ENCODE assay signal across 30 mouse cellular contexts in genomic region chr10:13071031-13071430, GRCm38 (mm10). TPM values are rescaled to one million over a fixed set of nuclear protein-coding genes. Genes with fewer than 3 reads are reported as not detected.
A peak's percentile ranks its signal among the peaks of the same experiment; 100 is the strongest.
DNase-seq lines count a peak whose midpoint lies in the region; ATAC-seq and TF ChIP-seq lines count a peak whose summit lies in the region.
"Had no signal": no experiment of that assay in that cellular context is flagged by ENCODE, and none has a peak within 500 bp of the region (broad histone marks: within the 10 kb centered on the region; RNA-seq: fewer than 3 reads in every experiment).

No protein-coding gene starts in this region.

- peak; percentile 24; the same call in 1 of the 2 replicates for TF ChIP-seq CTCF in liver, postnatal 0 days (IDR thresholded peaks at IDR 0.05; ENCODE audit: low read depth)
- TF ChIP-seq CTCF in stomach, postnatal 0 days (IDR thresholded peaks at IDR 0.05; ENCODE audit: low read depth): peak; percentile 26; the same call in 1 of the 2 replicates

- H3K9ac ChIP-seq in liver, postnatal 0 days (replicated peaks): no peak overlapping the region
- no peak overlapping the region for H3K9ac ChIP-seq in liver, embryonic 11.5 days (ENCODE audit: low read depth, low read length)
- no peak overlapping the region for H3K9ac ChIP-seq in ES-E14 (ENCODE audit: insufficient read depth, low read depth, low read length, poor library complexity, severe bottlenecking)
- no peak overlapping the region for H3K9ac ChIP-seq in stomach, postnatal 0 days (ENCODE audit: low read length)
- H3K9ac ChIP-seq: forebrain, embryonic 13.5 days; heart, embryonic 15.5 days; hindbrain, embryonic 14.5 days; kidney, embryonic 15.5 days; limb, embryonic 15.5 days; neural tube, embryonic 13.5 days had no signal

- peak; percentile 11 for DNase-seq in CD4-positive, CD25-positive, alpha-beta regulatory T cell, adult 2 months (ENCODE audit: low read depth, low spot score)
- DNase-seq in liver, postnatal 0 days: no peak
- DNase-seq in liver, embryonic 11.5 days (ENCODE audit: low spot score): no peak
- DNase-seq in ES-E14 (ENCODE audit: low read depth, low spot score): peak; percentile 17
- no peak for DNase-seq in stomach, postnatal 0 days (ENCODE audit: low spot score)
- no peak for DNase-seq in urinary bladder, postnatal 4 days (ENCODE audit: low spot score in 2 of 2)
- DNase-seq: adrenal gland, postnatal 14 days; cerebellum, adult 8-10 months; gastrocnemius, adult 2 months; heart, postnatal 36 days; kidney, postnatal 4 days; left cerebral cortex, postnatal 4 days; lung, adult 18-20 months; lung, postnatal 36 days; midbrain, embryonic 14.5 days; retina, postnatal 1 day; right cerebral cortex, postnatal 25 days; thymus, postnatal 14 days had no signal

- no peaks in the 10 kb centered on the region for H3K27me3 ChIP-seq in liver, postnatal 0 days (ENCODE audit: insufficient read depth, low read length)
- no peaks in the 10 kb centered on the region for H3K27me3 ChIP-seq in liver, embryonic 11.5 days (replicated peaks; ENCODE audit: control insufficient read depth, insufficient read depth, low read length)
- no peaks in the 10 kb centered on the region for H3K27me3 ChIP-seq in stomach, postnatal 0 days (ENCODE audit: control insufficient read depth, insufficient read depth, low read length)
- H3K27me3 ChIP-seq: forebrain, embryonic 13.5 days; heart, embryonic 15.5 days; kidney, embryonic 15.5 days; limb, embryonic 15.5 days; neural tube, embryonic 13.5 days had no signal

- H3K4me1 ChIP-seq in liver, postnatal 0 days (ENCODE audit: insufficient read depth): no peaks in the 10 kb centered on the region
- H3K4me1 ChIP-seq in liver, embryonic 11.5 days (replicated peaks; ENCODE audit: control insufficient read depth, insufficient read depth, low read length): no peaks in the 10 kb centered on the region
- H3K4me1 ChIP-seq in ES-E14 (ENCODE audit: control insufficient read depth in 2 of 2, insufficient read depth in 2 of 2, low read length in 2 of 2, poor library complexity in 1 of 2): no peaks in the 10 kb centered on the region
- no peaks in the 10 kb centered on the region for H3K4me1 ChIP-seq in stomach, postnatal 0 days (replicated peaks; ENCODE audit: control insufficient read depth, insufficient read depth)
- H3K4me1 ChIP-seq: forebrain, embryonic 13.5 days; heart, embryonic 15.5 days; limb, embryonic 15.5 days; neural tube, embryonic 13.5 days had no signal

- 83% methylated on average over 2 of the region's 2 CpGs for WGBS in liver, postnatal 0 days (ENCODE audit: insufficient replicate concordance)
- WGBS in liver, embryonic 11.5 days: 82% methylated on average over 2 of the region's 2 CpGs
- 90% methylated on average over 2 of the region's 2 CpGs for WGBS in stomach, postnatal 0 days

- TF ChIP-seq EP300 in liver, postnatal 0 days (IDR thresholded peaks at IDR 0.05; ENCODE audit: low read depth): no peak
- no peak for TF ChIP-seq EP300 in stomach, postnatal 0 days (optimal IDR thresholded peaks at IDR 0.05)

- no peaks in the 10 kb centered on the region for H3K36me3 ChIP-seq in liver, postnatal 0 days (replicated peaks; ENCODE audit: insufficient read depth, low read length)
- H3K36me3 ChIP-seq in liver, embryonic 11.5 days (ENCODE audit: control insufficient read depth, insufficient read depth, low read length): no peaks in the 10 kb centered on the region
- H3K36me3 ChIP-seq in ES-E14 (ENCODE audit: control insufficient read depth, insufficient read depth, low read length, poor library complexity, severe bottlenecking): no peaks in the 10 kb centered on the region
- H3K36me3 ChIP-seq in stomach, postnatal 0 days (ENCODE audit: control insufficient read depth, insufficient read depth, low read length): no peaks in the 10 kb centered on the region
- H3K36me3 ChIP-seq: heart, embryonic 15.5 days; kidney, embryonic 15.5 days; limb, embryonic 15.5 days; neural tube, embryonic 13.5 days had no signal

- in situ Hi-C loops in ES-E14 (cut with MboI; ENCODE audit: low sequenced_read_pairs in 2 of 2, unreplicated experiment in 2 of 2): no loop called here

- no peak overlapping the region for H3K27ac ChIP-seq in liver, postnatal 0 days (ENCODE audit: low read depth)
- H3K27ac ChIP-seq in liver, embryonic 11.5 days (ENCODE audit: low read depth, low read length): no peak overlapping the region
- no peak overlapping the region for H3K27ac ChIP-seq in ES-E14 (ENCODE audit: insufficient read depth, low read depth, low read length, poor library complexity, severe bottlenecking)
- H3K27ac ChIP-seq in stomach, postnatal 0 days (replicated peaks): no peak overlapping the region
- H3K27ac ChIP-seq: forebrain, embryonic 13.5 days; gastrocnemius, adult 2 months; heart, embryonic 15.5 days; hindbrain, embryonic 14.5 days; kidney, embryonic 15.5 days; left cerebral cortex, adult 2 months; limb, embryonic 15.5 days; neural tube, embryonic 13.5 days had no signal

- no peak overlapping the region for H3K4me2 ChIP-seq in liver, postnatal 0 days (ENCODE audit: low read depth, low read length)
- H3K4me2 ChIP-seq in liver, embryonic 11.5 days: no peak overlapping the region
- H3K4me2 ChIP-seq in stomach, postnatal 0 days (replicated peaks; ENCODE audit: low read depth): no peak overlapping the region
- H3K4me2 ChIP-seq: forebrain, embryonic 13.5 days; heart, embryonic 15.5 days; hindbrain, embryonic 14.5 days; kidney, embryonic 15.5 days; limb, embryonic 15.5 days; neural tube, embryonic 13.5 days had no signal

- H3K4me3 ChIP-seq in liver, postnatal 0 days (ENCODE audit: low read depth, low read length): no peak overlapping the region
- no peak overlapping the region for H3K4me3 ChIP-seq in liver, embryonic 11.5 days (ENCODE audit: low read depth, low read length)
- H3K4me3 ChIP-seq in ES-E14 (ENCODE audit: insufficient read depth in 1 of 2, low read depth in 1 of 2, low read length in 2 of 2, poor library complexity in 1 of 2, severe bottlenecking in 1 of 2): no peak overlapping the region
- no peak overlapping the region for H3K4me3 ChIP-seq in stomach, postnatal 0 days (ENCODE audit: low read depth, low read length)
- H3K4me3 ChIP-seq: forebrain, embryonic 13.5 days; gastrocnemius, adult 2 months; heart, embryonic 15.5 days; kidney, embryonic 15.5 days; left cerebral cortex, adult 2 months; limb, embryonic 15.5 days; myocyte; neural tube, embryonic 13.5 days had no signal

- no peak for ATAC-seq in CD4-positive, CD25-positive, alpha-beta regulatory T cell, adult 4 months
- no peak for ATAC-seq in liver, postnatal 0 days
- ATAC-seq in liver, embryonic 11.5 days (replicated peaks; ENCODE audit: low FRiP score): no peak
- no peak for ATAC-seq in stomach, postnatal 0 days (ENCODE audit: low FRiP score, low TSS enrichment)
- ATAC-seq: activated CD4-positive, CD25-positive, alpha-beta regulatory T cell, adult 4 months; forebrain, embryonic 13.5 days; intestine, embryonic 16.5 days had no signal

- H3K9me3 ChIP-seq in liver, postnatal 0 days (ENCODE audit: low read length): no peaks in the 10 kb centered on the region
- no peaks in the 10 kb centered on the region; the same call in 1 of the 2 replicates for H3K9me3 ChIP-seq in liver, embryonic 11.5 days (ENCODE audit: control insufficient read depth, low read length)
- H3K9me3 ChIP-seq in ES-E14 (ENCODE audit: control insufficient read depth, insufficient read depth, low read depth, low read length): no peaks in the 10 kb centered on the region
- H3K9me3 ChIP-seq in stomach, postnatal 0 days (ENCODE audit: control insufficient read depth, low read length): no peaks in the 10 kb centered on the region
- H3K9me3 ChIP-seq: heart, embryonic 15.5 days; kidney, embryonic 15.5 days; limb, embryonic 15.5 days had no signal

TF ChIP-seq in ES-E14, 5 proteins besides CTCF, POLR2A, EP300 and RAD21:
- TF ChIP-seq HCFC1 (IDR thresholded peaks at IDR 0.05; ENCODE audit: borderline replicate concordance, insufficient read depth, low read length) (no peak), ZC3H11A (IDR thresholded peaks at IDR 0.05; ENCODE audit: borderline replicate concordance, low read depth, low read length) (peak; percentile 43; the same call in 1 of the 2 replicates)

RNA-seq across cellular contexts. Expression of gene Plagl1, which starts 10.7 kb away (rescaled TPM):
- 1 to 10 TPM; 2.4 to 2.7 TPM for polyA plus RNA-seq in CD4-positive, CD25-positive, alpha-beta regulatory T cell, adult 4 months (2017; shearing (Covaris generic))
- 11.3 and 12.6 TPM in 2 replicates for polyA plus RNA-seq in liver, postnatal 0 days (2015; fragmentation: Nextera tagmentation; extraction: Ambion mirVana)
- 163 and 165 TPM in 2 replicates for polyA plus RNA-seq in liver, embryonic 11.5 days (2014; fragmentation: Nextera tagmentation; extraction: Ambion mirVana)
- 1.2 and 13.4 TPM in 2 replicates for total RNA-seq in ES-E14 (2012; rRNA removed)
- 81.0 and 99.4 TPM in 2 replicates for polyA plus RNA-seq in stomach, postnatal 0 days (2015; fragmentation: Nextera tagmentation; extraction: Ambion mirVana)
- total RNA-seq: megakaryocyte-erythroid progenitor cell, adult 5-6 weeks had no signal

Comparison
In these comparisons a context has a peak if more than half of its experiments do, and no peak if none do; other contexts are left out.
1. DNase-seq: peak in CD4-positive, CD25-positive, alpha-beta regulatory T cell, adult 2 months (single experiment) and ES-E14 (single experiment); none in liver, postnatal 0 days (single experiment), liver, embryonic 11.5 days (single experiment), stomach, postnatal 0 days (single experiment) and urinary bladder, postnatal 4 days (0 of 2).